Mouse (Mus musculus): ENCODE data around the gene Optc. TPM values are rescaled to one million over a fixed set of nuclear protein-coding genes. Genes with fewer than 3 reads are reported as not detected.

Optc gene
- total RNA-seq, 2 experiments from 2014 or later: 0.16 to 0.29 TPM

Other genes with a start within 250 kb of the Optc start
- gene Zbed6, start 247.1 kb downstream of the Optc start, total RNA-seq (2021): 10 to 100 TPM; 13.4 to 14.3 TPM
- gene Gm38394, start 246.7 kb downstream of the Optc start, total RNA-seq (2021): 10 to 100 TPM; 37.3 to 40.5 TPM
- gene Lax1, start 217.9 kb downstream of the Optc start, total RNA-seq (2021): under 1 TPM; 0.41 TPM
- 10 to 100 TPM; 32.4 to 37.4 TPM for gene Atp2b4, start 107.0 kb downstream of the Optc start, total RNA-seq (2021)
- gene Prelp, start 13.4 kb upstream of the Optc start, total RNA-seq (2021): 10 to 100 TPM; 14.5 to 15.0 TPM
- gene Fmod, start 129.3 kb upstream of the Optc start, total RNA-seq (2021): 10 to 100 TPM; 18.7 to 21.9 TPM
- gene Btg2, start 171.1 kb upstream of the Optc start, total RNA-seq (2021): 10 to 100 TPM; 27.5 to 36.2 TPM
- gene Chit1, start 203.2 kb upstream of the Optc start, total RNA-seq (2021): not detected

Data from heart, postnatal 4 days (tissue).